Mouse (Mus musculus) right cerebral cortex, postnatal 36 days (tissue): ENCODE measurements around the gene Zfp652.

ENCODE experiments used
- DNase-seq, 2 experiments: peaks; one replicate each; pipeline ENCODE4 v3.0.0; 2022; ENCODE audit warnings: low spot score in 2 of 2, mixed read lengths in 1 of 2

Zfp652 gene

GRCm38 (mm10) chr11:95830411-95831275 is 118.2 kb downstream of the Zfp652 start:
- DNase-seq: no peak

- DNase-seq: no peak
Observed at GRCm38 (mm10) chr11:95831276-95831619, 118.8 kb downstream of the Zfp652 start.

- DNase-seq: no peak
Observed at GRCm38 (mm10) chr11:95831641-95832040, 119.2 kb downstream of the Zfp652 start.

GRCm38 (mm10) chr11:95832129-95833005 is 119.9 kb downstream of the Zfp652 start:
- no peak for DNase-seq

GRCm38 (mm10) chr11:95833006-95833570 is 120.6 kb downstream of the Zfp652 start:
- no peak for DNase-seq

GRCm38 (mm10) chr11:95833631-95834142 is 121.2 kb downstream of the Zfp652 start:
- DNase-seq: no peak

- DNase-seq: no peak
Observed at GRCm38 (mm10) chr11:95834143-95834667, 121.7 kb downstream of the Zfp652 start.

- DNase-seq: no peak
Observed at GRCm38 (mm10) chr11:95834742-95835710, 122.6 kb downstream of the Zfp652 start.

- DNase-seq: no peak
Observed at GRCm38 (mm10) chr11:95835832-95836231, 123.4 kb downstream of the Zfp652 start.

GRCm38 (mm10) chr11:95836433-95836832 is 124.0 kb downstream of the Zfp652 start:
- DNase-seq: no peak

GRCm38 (mm10) chr11:95837059-95837458 is 124.6 kb downstream of the Zfp652 start, which contains the start of gene Gngt2:
Gene Gngt2 (plus strand): TSS chr11:95837216.
- DNase-seq: no peak

- DNase-seq: no peak
Observed at GRCm38 (mm10) chr11:95838598-95838997, 126.1 kb downstream of the Zfp652 start.

GRCm38 (mm10) chr11:95838999-95839868 is 126.8 kb downstream of the Zfp652 start:
- no peak for DNase-seq

GRCm38 (mm10) chr11:95840694-95841497 is 128.4 kb downstream of the Zfp652 start:
- no peak for DNase-seq

GRCm38 (mm10) chr11:95841498-95841830 is 129.0 kb downstream of the Zfp652 start:
- no peak for DNase-seq

GRCm38 (mm10) chr11:95842074-95842681 is 129.7 kb downstream of the Zfp652 start, which contains the start of gene Abi3:
Gene Abi3 (minus strand): TSS chr11:95842476.
- no peak for DNase-seq

GRCm38 (mm10) chr11:95842953-95843352 is 130.5 kb downstream of the Zfp652 start:
- DNase-seq: no peak

- DNase-seq: no peak
Observed at GRCm38 (mm10) chr11:95843421-95843950, 131.0 kb downstream of the Zfp652 start.
